Mouse (Mus musculus) WW6 (cell line): Measurements from ENCODE around the gene Crebl2.
A peak's percentile ranks its signal among the peaks of the same experiment; 100 is the strongest.

Source experiments
- DNase-seq: peaks from one replicate; pipeline ENCODE4 v3.0.0-alpha.2; 2013; ENCODE audit warnings: low read depth, low spot score

Gene Crebl2

GRCm38 (mm10) chr6:134872236-134872635 is 42.3 kb downstream of the Crebl2 start:
- no peak for DNase-seq

GRCm38 (mm10) chr6:134873018-134873417 is 43.1 kb downstream of the Crebl2 start:
- no peak for DNase-seq

DNA sequence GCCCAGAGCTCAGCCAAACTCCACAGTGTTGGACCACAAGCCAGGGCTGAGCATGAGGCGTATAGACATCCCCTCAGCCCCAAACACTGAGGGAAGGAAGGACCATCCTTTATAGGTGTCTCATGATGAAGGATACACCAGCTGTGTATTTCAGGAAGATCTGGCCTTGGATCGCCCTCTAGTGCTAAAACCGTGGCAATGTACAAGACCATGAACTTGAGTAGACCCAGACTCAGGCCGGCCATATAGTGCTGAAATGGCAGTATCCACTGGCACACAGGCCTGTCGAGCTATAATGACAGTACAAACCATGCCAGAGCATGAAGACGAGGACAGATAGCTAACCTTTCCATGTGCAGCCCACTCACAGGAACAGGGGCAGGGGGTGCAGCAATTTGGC is 46.8 kb downstream of the Crebl2 start:
- no peak for DNase-seq

DNA sequence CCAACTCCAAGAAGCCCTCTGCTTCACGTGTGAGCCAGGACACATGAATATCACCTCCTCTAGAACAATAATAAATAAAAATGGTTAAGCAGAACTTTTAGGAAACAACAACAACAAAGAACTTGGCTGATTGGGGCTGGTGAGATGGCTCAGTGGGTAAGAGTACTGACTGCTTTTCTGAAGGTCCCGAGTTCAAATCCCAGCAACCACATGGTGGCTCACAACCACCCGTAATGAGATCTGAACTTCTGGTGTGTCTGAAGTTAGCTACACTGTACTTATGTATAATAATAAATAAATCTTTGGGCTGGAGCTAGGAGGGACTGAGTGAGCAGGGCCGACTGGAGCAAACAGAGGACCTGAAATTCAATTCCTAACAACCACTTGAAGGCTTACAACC is 47.3 kb downstream of the Crebl2 start:
- DNase-seq, result no peak

- DNase-seq, result no peak
These were observed 47.9 kb downstream of the Crebl2 start for GRCm38 (mm10) chr6:134877892-134878291.

GRCm38 (mm10) chr6:134879556-134879955 is 49.6 kb downstream of the Crebl2 start:
- no peak for DNase-seq

- DNase-seq, result no peak
These were observed 50.1 kb downstream of the Crebl2 start for GRCm38 (mm10) chr6:134880046-134880445.

- no peak for DNase-seq
These were observed 53.7 kb downstream of the Crebl2 start for GRCm38 (mm10) chr6:134883661-134884060.

DNA sequence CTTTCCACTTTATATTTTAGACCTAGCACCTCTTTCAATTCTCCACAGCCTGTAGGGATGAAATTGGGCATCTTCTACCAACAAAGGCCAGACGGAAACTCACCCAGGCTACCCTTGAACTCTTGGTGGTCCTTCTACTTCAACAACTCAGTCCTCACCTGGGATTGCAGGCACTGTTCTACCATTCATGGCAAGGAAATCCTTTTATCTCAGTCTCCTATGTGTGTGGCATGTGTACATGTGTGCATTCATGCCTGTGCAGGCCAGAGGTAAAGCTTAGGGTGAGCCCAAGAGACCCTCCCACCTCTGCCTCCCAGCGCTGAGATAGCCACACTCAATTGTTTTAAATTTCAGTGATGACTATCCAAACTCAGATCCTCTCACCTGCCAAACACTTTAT is 55.6 kb downstream of the Crebl2 start:
- no peak for DNase-seq

GRCm38 (mm10) chr6:134886475-134886874 is 56.5 kb downstream of the Crebl2 start:
- DNase-seq, result no peak

- no peak for DNase-seq
These were observed 57.1 kb downstream of the Crebl2 start for GRCm38 (mm10) chr6:134887008-134887407.

- peak; percentile 90 for DNase-seq
These were observed 57.9 kb downstream of the Crebl2 start for GRCm38 (mm10) chr6:134887711-134888449.

DNA sequence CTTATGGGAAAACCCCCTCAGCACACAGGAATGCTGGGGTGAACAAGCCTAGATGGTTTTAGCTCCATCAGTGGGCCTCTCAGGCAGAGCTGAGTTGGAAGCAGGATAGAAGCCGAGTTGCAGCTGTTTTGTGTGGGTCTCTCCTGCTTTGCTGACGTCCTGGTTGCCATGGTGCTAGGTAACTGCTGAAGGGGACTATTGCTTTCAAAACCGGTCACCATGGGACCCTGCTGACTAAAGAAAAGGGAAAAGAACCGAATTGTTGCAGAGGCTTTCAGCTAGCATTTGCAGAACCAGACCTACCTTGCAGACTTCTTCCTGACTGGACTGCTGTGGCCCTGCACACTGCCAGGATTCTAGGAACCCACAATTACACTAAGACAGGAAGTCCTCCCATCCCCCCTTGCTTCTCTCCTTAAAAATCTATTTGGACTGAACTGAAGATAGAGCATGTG is 58.6 kb downstream of the Crebl2 start:
- DNase-seq, result no peak

GRCm38 (mm10) chr6:134889763-134890162 is 59.8 kb downstream of the Crebl2 start:
- no peak for DNase-seq

DNA sequence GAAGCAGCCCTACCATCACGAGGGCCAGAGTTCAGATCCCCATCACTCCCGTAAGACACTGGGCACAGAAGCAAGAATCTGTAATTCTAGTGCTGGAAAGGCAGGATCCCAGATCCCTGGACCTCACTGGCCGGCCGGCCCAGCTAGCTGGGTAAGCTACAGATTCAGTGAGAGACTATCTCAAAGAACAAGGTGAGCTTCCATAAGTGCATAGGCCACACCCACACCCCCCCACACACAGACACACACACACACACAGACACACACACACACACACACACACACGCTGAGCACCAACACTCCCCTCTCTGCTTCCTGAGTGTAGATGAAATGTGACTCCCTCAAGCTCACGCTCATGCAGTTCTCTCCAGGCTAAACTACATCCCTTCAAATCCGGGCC is 60.5 kb downstream of the Crebl2 start:
- no peak for DNase-seq

DNA sequence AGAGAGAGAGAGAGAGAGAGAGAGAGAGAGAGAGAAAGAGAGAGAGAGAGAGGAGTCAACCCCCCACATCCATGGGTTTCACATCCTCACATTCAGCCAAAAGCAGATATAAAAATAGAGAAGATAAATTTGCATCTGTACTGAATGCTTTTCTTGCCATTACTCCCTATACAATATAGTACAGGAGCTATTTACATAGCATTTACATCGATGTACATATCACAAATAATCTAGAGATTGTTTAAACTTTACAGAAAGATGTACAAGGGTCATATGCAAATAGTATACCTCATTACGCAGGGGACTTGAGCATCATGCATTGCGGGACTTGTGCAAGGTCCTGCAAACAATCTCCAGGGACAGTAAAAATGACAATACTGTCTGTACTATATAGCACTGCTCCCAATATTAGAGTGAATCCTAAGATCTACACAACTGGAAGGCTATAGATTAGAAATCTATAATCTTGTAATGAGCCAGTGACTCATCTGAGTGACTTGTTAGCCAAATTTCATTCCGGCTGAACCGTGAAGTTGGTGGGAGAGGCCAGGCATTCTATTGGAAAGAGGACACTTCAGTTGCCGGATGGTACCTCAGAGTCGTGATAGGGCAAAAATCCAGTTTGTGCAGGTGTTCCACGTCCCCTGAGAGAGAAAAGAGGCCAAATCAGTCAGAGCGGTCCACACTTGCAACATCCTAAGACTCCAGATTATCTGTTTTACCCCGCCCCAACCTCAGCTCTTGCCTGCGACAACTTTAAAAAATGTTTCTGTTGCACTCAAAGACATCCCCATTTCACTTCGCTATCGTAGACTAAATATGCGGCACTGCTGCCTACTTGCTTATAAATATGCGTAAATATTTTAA is 66.8 kb downstream of the Crebl2 start:
- DNase-seq, result no peak

DNA sequence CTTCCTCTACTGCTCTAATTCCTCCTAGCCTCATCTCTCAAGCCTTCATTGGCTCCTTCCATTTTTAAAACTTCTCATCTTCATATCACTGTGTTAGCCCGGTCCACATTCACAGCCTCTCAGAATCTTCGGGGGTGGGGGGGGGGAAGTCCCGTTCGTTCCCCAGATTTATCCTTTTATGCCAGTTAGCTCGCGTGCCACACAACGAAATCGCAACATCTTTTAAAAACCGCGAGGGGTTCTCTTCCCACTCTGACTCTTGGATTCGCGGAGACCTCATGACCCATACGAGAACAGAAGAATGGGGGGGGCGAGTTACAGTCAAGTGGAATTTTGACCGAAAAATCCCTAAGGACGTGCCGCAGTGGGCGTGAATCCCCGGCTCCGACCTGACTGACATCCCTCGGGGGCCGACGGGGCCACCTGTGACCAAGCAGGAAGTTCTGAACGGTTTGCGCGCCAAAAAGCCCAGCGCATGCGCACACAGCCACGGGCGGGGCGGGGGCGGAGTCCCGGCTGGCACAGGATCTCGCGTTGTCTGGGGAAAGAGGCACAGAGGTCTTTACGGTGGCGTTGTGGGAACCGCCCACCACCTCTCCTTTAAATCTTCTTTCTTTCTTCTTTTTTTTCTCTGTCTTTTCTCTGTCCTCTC is 67.6 kb downstream of the Crebl2 start:
- DNase-seq, result peak; percentile 99

DNA sequence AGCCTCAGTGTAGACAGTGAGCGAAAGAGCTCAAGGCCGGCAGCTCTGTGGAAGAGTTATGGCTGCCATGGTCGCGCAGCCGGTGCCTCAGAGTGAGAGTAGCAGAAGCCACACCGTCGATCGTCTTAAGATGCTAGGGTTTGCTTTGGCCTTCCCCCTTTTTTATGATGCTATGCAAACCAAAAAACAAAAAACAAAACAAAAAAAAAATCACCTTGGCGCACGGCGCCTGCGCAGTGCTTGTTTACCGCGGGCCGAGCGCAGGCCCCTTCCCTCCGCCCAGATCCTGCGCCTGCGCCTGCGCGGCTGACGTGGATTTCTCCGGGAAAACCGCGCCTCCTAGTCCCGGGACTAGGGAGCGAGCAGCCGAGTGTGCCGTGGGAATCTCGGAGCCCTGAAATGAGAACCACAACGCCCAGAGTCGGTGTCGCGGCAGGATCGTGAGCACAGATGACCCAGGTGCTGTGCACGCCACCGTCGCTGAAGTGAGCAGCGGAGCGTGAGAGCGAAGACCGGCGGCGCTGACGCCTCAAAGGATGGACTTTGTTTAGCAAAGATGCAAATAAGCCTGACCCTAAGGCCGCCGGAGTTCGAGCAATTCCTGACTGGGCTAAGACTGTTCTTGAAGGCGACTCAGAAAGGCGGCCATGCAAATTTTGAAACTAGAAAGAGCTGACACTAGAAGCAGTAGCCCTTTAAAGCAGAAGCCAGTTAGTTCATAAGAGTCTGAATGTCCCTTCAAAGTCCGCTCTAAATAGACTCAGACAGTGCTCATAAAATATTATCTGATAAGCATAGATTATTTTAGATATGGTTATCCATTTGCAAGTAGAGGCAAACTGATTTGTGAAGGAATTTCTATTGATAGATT is 68.4 kb downstream of the Crebl2 start, which contains the start of gene Gpr19:
Gene Gpr19 (minus strand): TSS at position 484 of the 871 bp plus-strand sequence.
- peak; percentile 98 for DNase-seq

- DNase-seq, result no peak
These were observed 73.4 kb downstream of the Crebl2 start for GRCm38 (mm10) chr6:134903368-134903767.

- DNase-seq, result no peak
These were observed 74.2 kb downstream of the Crebl2 start for GRCm38 (mm10) chr6:134903891-134904884.
